Mouse (Mus musculus): ENCODE measurements around the gene Blzf1. TPM values are rescaled to one million over a fixed set of nuclear protein-coding genes. Genes with fewer than 3 reads are reported as not detected.

The Blzf1 gene
- polyA plus RNA-seq (2015; fragmentation: Nextera tagmentation; extraction: Ambion mirVana) = 30.3 and 31.9 TPM in 2 replicates

GRCm38 (mm10) chr1:164307124-164307751, at the start of gene Blzf1:
TSS of gene Blzf1 (minus strand) at chr1:164307489.
- Histone ChIP-seq H3K4me1 (replicated peaks) (peaks cover 35% of the 10 kb centered on the region), H3K9me3 (no peaks in the 10 kb centered on the region), H3K27ac (replicated peaks) (peak within 1 kb of the TSS; percentile 82), H3K27me3 (no peaks in the 10 kb centered on the region), H3K9ac (peak within 1 kb of the TSS; percentile 74), H3K4me2 (peak within 1 kb of the TSS; percentile 85), H3K36me3 (peaks cover 11% of the 10 kb centered on the region), H3K4me3 (peak within 1 kb of the TSS; percentile 97)
- WGBS = under 1% methylated on average over 35 of the region's 35 CpGs
- ATAC-seq (ENCODE audit: low FRiP score, low read depth) = peak; percentile 99

- Histone ChIP-seq H3K4me1 (replicated peaks) (no peaks in the 10 kb centered on the region), H3K9ac (no peak overlapping the region), H3K4me2 (no peak overlapping the region), H3K4me3 (no peak overlapping the region), H3K9me3 (no peaks in the 10 kb centered on the region), H3K27ac (replicated peaks) (no peak overlapping the region), H3K36me3 (peaks cover 2% of the 10 kb centered on the region; the same call in 1 of the 2 replicates), H3K27me3 (no peaks in the 10 kb centered on the region)
- 27% methylated on average over 3 of the region's 3 CpGs for WGBS
- no peak for ATAC-seq (ENCODE audit: low FRiP score, low read depth)
Observed at GRCm38 (mm10) chr1:164353443-164353842, 46.2 kb upstream of the Blzf1 start.

- Histone ChIP-seq H3K27me3 (no peaks in the 10 kb centered on the region), H3K27ac (replicated peaks) (no peak overlapping the region), H3K9ac (no peak overlapping the region), H3K36me3 (peaks cover 26% of the 10 kb centered on the region), H3K4me3 (no peak overlapping the region), H3K9me3 (no peaks in the 10 kb centered on the region), H3K4me1 (replicated peaks) (no peaks in the 10 kb centered on the region), H3K4me2 (no peak overlapping the region)
- 89% methylated on average over 3 of the region's 3 CpGs for WGBS
- no peak for ATAC-seq (ENCODE audit: low FRiP score, low read depth)
Observed at GRCm38 (mm10) chr1:164342161-164342560, 34.9 kb upstream of the Blzf1 start.

GRCm38 (mm10) chr1:164335846-164336245, 28.6 kb upstream of the Blzf1 start:
- Histone ChIP-seq H3K4me2 (no peak overlapping the region), H3K36me3 (peaks cover 26% of the 10 kb centered on the region), H3K27ac (replicated peaks) (no peak overlapping the region), H3K27me3 (no peaks in the 10 kb centered on the region), H3K9me3 (no peaks in the 10 kb centered on the region), H3K9ac (no peak overlapping the region), H3K4me3 (no peak overlapping the region), H3K4me1 (replicated peaks) (no peaks in the 10 kb centered on the region)
- ATAC-seq (ENCODE audit: low FRiP score, low read depth) = no peak
- WGBS = 93% methylated on average over 4 of the region's 4 CpGs

GRCm38 (mm10) chr1:164335435-164335834, 28.1 kb upstream of the Blzf1 start:
- Histone ChIP-seq H3K9me3 (no peaks in the 10 kb centered on the region), H3K36me3 (peaks cover 27% of the 10 kb centered on the region), H3K4me3 (no peak overlapping the region), H3K4me2 (no peak overlapping the region), H3K27ac (replicated peaks) (no peak overlapping the region), H3K4me1 (replicated peaks) (no peaks in the 10 kb centered on the region), H3K27me3 (no peaks in the 10 kb centered on the region), H3K9ac (no peak overlapping the region)
- ATAC-seq (ENCODE audit: low FRiP score, low read depth) = no peak
- WGBS = 97% methylated on average over 3 of the region's 3 CpGs

GRCm38 (mm10) chr1:164332559-164332958, 25.3 kb upstream of the Blzf1 start:
- Histone ChIP-seq H3K4me3 (no peak overlapping the region), H3K9me3 (no peaks in the 10 kb centered on the region), H3K36me3 (peaks cover 22% of the 10 kb centered on the region), H3K4me2 (no peak overlapping the region), H3K27me3 (no peaks in the 10 kb centered on the region), H3K27ac (replicated peaks) (no peak overlapping the region), H3K9ac (no peak overlapping the region), H3K4me1 (replicated peaks) (no peaks in the 10 kb centered on the region)
- 85% methylated on average over 11 of the region's 11 CpGs for WGBS
- no peak for ATAC-seq (ENCODE audit: low FRiP score, low read depth)

- Histone ChIP-seq H3K4me3 (no peak overlapping the region), H3K9me3 (no peaks in the 10 kb centered on the region), H3K4me1 (replicated peaks) (0 out of 2 replicates have a peak, but pooled peaks cover 4% of the 10 kb centered on the region), H3K27ac (replicated peaks) (no peak overlapping the region), H3K9ac (no peak overlapping the region), H3K4me2 (no peak overlapping the region), H3K36me3 (0 out of 2 replicates have a peak, but pooled peaks cover 5% of the 10 kb centered on the region), H3K27me3 (no peaks in the 10 kb centered on the region)
- 72% methylated on average over 7 of the region's 7 CpGs for WGBS
- ATAC-seq (ENCODE audit: low FRiP score, low read depth) = no peak
Observed at GRCm38 (mm10) chr1:164327764-164328163, 20.5 kb upstream of the Blzf1 start.

GRCm38 (mm10) chr1:164326600-164327155, 19.4 kb upstream of the Blzf1 start:
- Histone ChIP-seq H3K4me3 (no peak overlapping the region), H3K4me2 (no peak overlapping the region), H3K9me3 (no peaks in the 10 kb centered on the region), H3K4me1 (replicated peaks) (0 out of 2 replicates have a peak, but pooled peaks cover 4% of the 10 kb centered on the region), H3K36me3 (0 out of 2 replicates have a peak, but pooled peaks cover 5% of the 10 kb centered on the region), H3K9ac (no peak overlapping the region), H3K27me3 (no peaks in the 10 kb centered on the region), H3K27ac (replicated peaks) (peak overlapping the region; percentile 3; the same call in 1 of the 2 replicates)
- peak; percentile 59; the same call in 1 of the 2 replicates for ATAC-seq (ENCODE audit: low FRiP score, low read depth)
- 44% methylated on average over 6 of the region's 6 CpGs for WGBS

- ATAC-seq (ENCODE audit: low FRiP score, low read depth) = no peak
- Histone ChIP-seq H3K4me3 (no peak overlapping the region), H3K9me3 (no peaks in the 10 kb centered on the region), H3K27ac (replicated peaks) (no peak overlapping the region), H3K4me2 (no peak overlapping the region), H3K27me3 (no peaks in the 10 kb centered on the region), H3K4me1 (replicated peaks) (0 out of 2 replicates have a peak, but pooled peaks cover 10% of the 10 kb centered on the region), H3K36me3 (no peaks in the 10 kb centered on the region), H3K9ac (no peak overlapping the region)
- WGBS = 88% methylated on average over 2 of the region's 2 CpGs
Observed at GRCm38 (mm10) chr1:164324878-164325277, 17.6 kb upstream of the Blzf1 start.

GRCm38 (mm10) chr1:164324221-164324620, 16.9 kb upstream of the Blzf1 start:
- no peak overlapping the region for H3K9ac ChIP-seq
- H3K27ac ChIP-seq (replicated peaks) = no peak overlapping the region
- H3K4me3 ChIP-seq = no peak overlapping the region
- 0 out of 2 replicates have a peak, but pooled peaks cover 10% of the 10 kb centered on the region for H3K4me1 ChIP-seq (replicated peaks)
- no peaks in the 10 kb centered on the region for H3K9me3 ChIP-seq
- H3K4me2 ChIP-seq = no peak overlapping the region
- H3K36me3 ChIP-seq = no peaks in the 10 kb centered on the region
- WGBS = 92% methylated on average over 4 of the region's 4 CpGs
- no peak for ATAC-seq (ENCODE audit: low FRiP score, low read depth)
- no peaks in the 10 kb centered on the region for H3K27me3 ChIP-seq

- Histone ChIP-seq H3K4me3 (no peak overlapping the region), H3K9me3 (no peaks in the 10 kb centered on the region), H3K27ac (replicated peaks) (no peak overlapping the region), H3K9ac (no peak overlapping the region), H3K27me3 (no peaks in the 10 kb centered on the region), H3K4me1 (replicated peaks) (0 out of 2 replicates have a peak, but pooled peaks cover 10% of the 10 kb centered on the region), H3K36me3 (no peaks in the 10 kb centered on the region), H3K4me2 (no peak overlapping the region)
- 91% methylated on average over 8 of the region's 8 CpGs for WGBS
- ATAC-seq (ENCODE audit: low FRiP score, low read depth) = no peak
Observed at GRCm38 (mm10) chr1:164322987-164323650, 15.8 kb upstream of the Blzf1 start.

GRCm38 (mm10) chr1:164321408-164321807, 14.1 kb upstream of the Blzf1 start:
- Histone ChIP-seq H3K27ac (replicated peaks) (peak overlapping the region; percentile 43), H3K4me2 (no peak overlapping the region), H3K9ac (no peak overlapping the region), H3K36me3 (no peaks in the 10 kb centered on the region), H3K4me1 (replicated peaks) (0 out of 2 replicates have a peak, but pooled peaks cover 6% of the 10 kb centered on the region), H3K9me3 (no peaks in the 10 kb centered on the region), H3K4me3 (no peak overlapping the region), H3K27me3 (no peaks in the 10 kb centered on the region)
- ATAC-seq (ENCODE audit: low FRiP score, low read depth) = no peak
- 63% methylated on average over 10 of the region's 10 CpGs for WGBS
